Mouse (Mus musculus): Measurements from ENCODE around the gene Dhx34. TPM values are rescaled to one million over a fixed set of nuclear protein-coding genes. Genes with fewer than 3 reads are reported as not detected.

Gene Dhx34
- polyA plus RNA-seq, 1 experiment from 2014 or later = 16.8 TPM

- no peak overlapping the region for H3K4me2 ChIP-seq (replicated peaks)
- WGBS = 79% methylated on average over 2 of the region's 4 CpGs
- no peak overlapping the region for H3K27ac ChIP-seq
- no peaks in the 10 kb centered on the region for H3K4me1 ChIP-seq (replicated peaks)
- H3K27me3 ChIP-seq = no peaks in the 10 kb centered on the region
- H3K36me3 ChIP-seq = no peaks in the 10 kb centered on the region
- no peaks in the 10 kb centered on the region for H3K9me3 ChIP-seq
- H3K9ac ChIP-seq (replicated peaks) = no peak overlapping the region
- ATAC-seq = no peak
- no peak overlapping the region for H3K4me3 ChIP-seq (replicated peaks)
Observed at GRCm38 (mm10) chr7:16245958-16246357, 24.1 kb upstream of the Dhx34 start.

GRCm38 (mm10) chr7:16244067-16244466, 22.2 kb upstream of the Dhx34 start, which contains the start of gene C5ar2:
TSS of gene C5ar2 (minus strand) at chr7:16244154.
- H3K27ac ChIP-seq = no peak within 1 kb of the TSS
- no peaks in the 10 kb centered on the region for H3K9me3 ChIP-seq
- H3K27me3 ChIP-seq = no peaks in the 10 kb centered on the region
- H3K4me3 ChIP-seq (replicated peaks) = no peak within 1 kb of the TSS
- no peak for ATAC-seq
- no peaks in the 10 kb centered on the region for H3K36me3 ChIP-seq
- H3K4me2 ChIP-seq (replicated peaks) = no peak within 1 kb of the TSS
- no peaks in the 10 kb centered on the region for H3K4me1 ChIP-seq (replicated peaks)
- H3K9ac ChIP-seq (replicated peaks) = no peak within 1 kb of the TSS
- 87% methylated on average over 5 of the region's 5 CpGs for WGBS

- Histone ChIP-seq H3K27ac (no peak overlapping the region), H3K4me1 (replicated peaks) (no peaks in the 10 kb centered on the region), H3K4me2 (replicated peaks) (no peak overlapping the region), H3K9me3 (no peaks in the 10 kb centered on the region), H3K4me3 (replicated peaks) (no peak overlapping the region), H3K36me3 (no peaks in the 10 kb centered on the region), H3K27me3 (no peaks in the 10 kb centered on the region), H3K9ac (replicated peaks) (no peak overlapping the region)
- no peak for ATAC-seq
- WGBS = 85% methylated on average over 6 of the region's 6 CpGs
Observed at GRCm38 (mm10) chr7:16242198-16242597, 20.4 kb upstream of the Dhx34 start.

- WGBS = 68% methylated on average over 11 of the region's 11 CpGs
Observed at GRCm38 (mm10) chr7:16241787-16242186, 19.9 kb upstream of the Dhx34 start.

GRCm38 (mm10) chr7:16240978-16241303, 19.1 kb upstream of the Dhx34 start:
- Histone ChIP-seq H3K4me2 (replicated peaks) (no peak overlapping the region), H3K4me3 (replicated peaks) (no peak overlapping the region), H3K27me3 (no peaks in the 10 kb centered on the region), H3K27ac (no peak overlapping the region), H3K9ac (replicated peaks) (no peak overlapping the region), H3K4me1 (replicated peaks) (no peaks in the 10 kb centered on the region), H3K9me3 (no peaks in the 10 kb centered on the region), H3K36me3 (no peaks in the 10 kb centered on the region)
- WGBS = 93% methylated on average over 1 of the region's 1 CpGs
- ATAC-seq = no peak

More at GRCm38 (mm10) chr7:16241787-16242186, 19.9 kb upstream of the Dhx34 start:
- no peak overlapping the region for H3K27ac ChIP-seq
- H3K4me1 ChIP-seq (replicated peaks) = no peaks in the 10 kb centered on the region
- no peak overlapping the region for H3K9ac ChIP-seq (replicated peaks)
- no peak overlapping the region for H3K4me3 ChIP-seq (replicated peaks)
- H3K4me2 ChIP-seq (replicated peaks) = no peak overlapping the region
- no peaks in the 10 kb centered on the region for H3K9me3 ChIP-seq
- no peaks in the 10 kb centered on the region for H3K27me3 ChIP-seq
- H3K36me3 ChIP-seq = no peaks in the 10 kb centered on the region
- no peak for ATAC-seq

GRCm38 (mm10) chr7:16240281-16240977, 18.6 kb upstream of the Dhx34 start:
- H3K4me1 ChIP-seq (replicated peaks) = no peaks in the 10 kb centered on the region
- no peak overlapping the region for H3K27ac ChIP-seq
- H3K4me3 ChIP-seq (replicated peaks) = no peak overlapping the region
- no peaks in the 10 kb centered on the region for H3K27me3 ChIP-seq
- H3K4me2 ChIP-seq (replicated peaks) = no peak overlapping the region
- no peak overlapping the region for H3K9ac ChIP-seq (replicated peaks)
- H3K9me3 ChIP-seq = no peaks in the 10 kb centered on the region
- WGBS = 81% methylated on average over 7 of the region's 7 CpGs
- no peaks in the 10 kb centered on the region for H3K36me3 ChIP-seq
- no peak for ATAC-seq

- H3K27me3 ChIP-seq = no peaks in the 10 kb centered on the region
- no peak overlapping the region for H3K4me3 ChIP-seq (replicated peaks)
- no peaks in the 10 kb centered on the region for H3K9me3 ChIP-seq
- WGBS = 69% methylated on average over 9 of the region's 9 CpGs
- ATAC-seq = no peak
- no peak overlapping the region for H3K9ac ChIP-seq (replicated peaks)
- H3K27ac ChIP-seq = no peak overlapping the region
- no peaks in the 10 kb centered on the region for H3K36me3 ChIP-seq
- no peak overlapping the region for H3K4me2 ChIP-seq (replicated peaks)
- no peaks in the 10 kb centered on the region for H3K4me1 ChIP-seq (replicated peaks)
Observed at GRCm38 (mm10) chr7:16239554-16239997, 17.7 kb upstream of the Dhx34 start.

DNA sequence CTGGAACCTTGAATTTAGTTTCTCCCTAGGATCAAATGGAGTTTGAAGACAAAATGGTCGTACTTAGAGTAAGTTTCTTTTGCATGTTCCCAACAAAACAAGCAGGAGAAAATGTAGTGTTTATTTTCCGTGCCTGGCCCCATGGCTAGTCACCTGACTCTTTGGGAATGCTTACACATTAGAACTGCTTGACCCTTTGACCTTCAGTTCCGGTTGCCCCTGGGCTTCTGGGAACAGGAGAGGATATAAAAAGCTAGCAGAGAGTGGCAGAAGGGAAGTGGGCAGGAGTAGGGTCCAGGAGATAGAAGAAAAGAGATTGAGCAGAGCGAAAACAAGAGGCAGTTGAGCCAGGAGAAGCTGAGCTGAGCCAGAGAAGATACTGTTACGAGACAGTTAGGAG, 8.0 kb upstream of the Dhx34 start:
- 0 out of 2 replicates have a peak, but pooled peaks cover 2% of the 10 kb centered on the region for H3K27me3 ChIP-seq

GRCm38 (mm10) chr7:16213986-16214385, 7.9 kb downstream of the Dhx34 start:
- Histone ChIP-seq H3K27ac (no peak overlapping the region), H3K9ac (replicated peaks) (no peak overlapping the region; the same call in 1 of the 2 replicates), H3K9me3 (no peaks in the 10 kb centered on the region), H3K36me3 (peaks cover 99% of the 10 kb centered on the region), H3K27me3 (no peaks in the 10 kb centered on the region), H3K4me3 (replicated peaks) (no peak overlapping the region), H3K4me2 (replicated peaks) (no peak overlapping the region), H3K4me1 (replicated peaks) (0 out of 2 replicates have a peak, but pooled peaks cover 3% of the 10 kb centered on the region)
- whole genome bisulfite sequencing = 91% methylated on average over 9 of the region's 9 CpGs
- no peak for ATAC-seq

More for the DNA sequence above, 8.0 kb upstream of the Dhx34 start:
- no peaks in the 10 kb centered on the region for H3K36me3 ChIP-seq
- H3K9me3 ChIP-seq = peaks cover 4% of the 10 kb centered on the region; the same call in 1 of the 2 replicates
- ATAC-seq = no peak
- H3K4me2 ChIP-seq (replicated peaks) = no peak overlapping the region
- no peaks in the 10 kb centered on the region for H3K4me1 ChIP-seq (replicated peaks)
- WGBS = 64% methylated on average over 5 of the region's 5 CpGs
- no peak overlapping the region for H3K9ac ChIP-seq (replicated peaks)
- no peak overlapping the region for H3K27ac ChIP-seq
- H3K4me3 ChIP-seq (replicated peaks) = no peak overlapping the region

DNA sequence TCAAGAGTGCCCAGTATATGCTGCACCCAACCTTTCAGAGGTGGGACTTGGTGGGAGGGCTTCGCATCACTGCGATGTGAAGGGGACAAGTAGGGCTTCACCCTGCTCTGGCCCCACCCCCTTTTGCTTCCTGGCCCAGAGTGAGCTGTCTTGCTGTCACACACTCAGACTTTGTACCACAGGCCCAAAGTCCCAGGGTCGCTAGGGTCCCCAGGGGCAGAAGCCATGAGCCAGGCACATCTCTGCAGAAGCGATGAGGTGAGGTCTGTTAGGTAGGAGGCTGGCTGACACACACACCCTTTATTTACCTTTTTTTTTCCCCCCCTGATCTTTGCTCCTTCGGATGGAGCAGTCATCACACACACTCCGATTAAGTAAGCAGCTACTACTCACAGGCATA, 8.6 kb downstream of the Dhx34 start:
- H3K4me2 ChIP-seq (replicated peaks) = no peak overlapping the region
- H3K27me3 ChIP-seq = no peaks in the 10 kb centered on the region
- 0 out of 2 replicates have a peak, but pooled peaks cover 3% of the 10 kb centered on the region for H3K4me1 ChIP-seq (replicated peaks)
- WGBS = 94% methylated on average over 6 of the region's 6 CpGs
- peaks cover 100% of the 10 kb centered on the region for H3K36me3 ChIP-seq
- H3K27ac ChIP-seq = no peak overlapping the region
- H3K9ac ChIP-seq (replicated peaks) = no peak overlapping the region
- ATAC-seq = no peak
- H3K9me3 ChIP-seq = no peaks in the 10 kb centered on the region
- H3K4me3 ChIP-seq (replicated peaks) = no peak overlapping the region

- H3K27me3 ChIP-seq = no peaks in the 10 kb centered on the region
- no peak overlapping the region for H3K4me2 ChIP-seq (replicated peaks)
- no peak overlapping the region for H3K4me3 ChIP-seq (replicated peaks)
- H3K9me3 ChIP-seq = no peaks in the 10 kb centered on the region
- no peak for ATAC-seq
- no peak overlapping the region for H3K27ac ChIP-seq
- WGBS = 77% methylated on average over 12 of the region's 12 CpGs
- peaks cover 96% of the 10 kb centered on the region for H3K36me3 ChIP-seq
- no peak overlapping the region for H3K9ac ChIP-seq (replicated peaks)
- no peaks in the 10 kb centered on the region for H3K4me1 ChIP-seq (replicated peaks)
Observed at GRCm38 (mm10) chr7:16210862-16211365, 10.9 kb downstream of the Dhx34 start.

DNA sequence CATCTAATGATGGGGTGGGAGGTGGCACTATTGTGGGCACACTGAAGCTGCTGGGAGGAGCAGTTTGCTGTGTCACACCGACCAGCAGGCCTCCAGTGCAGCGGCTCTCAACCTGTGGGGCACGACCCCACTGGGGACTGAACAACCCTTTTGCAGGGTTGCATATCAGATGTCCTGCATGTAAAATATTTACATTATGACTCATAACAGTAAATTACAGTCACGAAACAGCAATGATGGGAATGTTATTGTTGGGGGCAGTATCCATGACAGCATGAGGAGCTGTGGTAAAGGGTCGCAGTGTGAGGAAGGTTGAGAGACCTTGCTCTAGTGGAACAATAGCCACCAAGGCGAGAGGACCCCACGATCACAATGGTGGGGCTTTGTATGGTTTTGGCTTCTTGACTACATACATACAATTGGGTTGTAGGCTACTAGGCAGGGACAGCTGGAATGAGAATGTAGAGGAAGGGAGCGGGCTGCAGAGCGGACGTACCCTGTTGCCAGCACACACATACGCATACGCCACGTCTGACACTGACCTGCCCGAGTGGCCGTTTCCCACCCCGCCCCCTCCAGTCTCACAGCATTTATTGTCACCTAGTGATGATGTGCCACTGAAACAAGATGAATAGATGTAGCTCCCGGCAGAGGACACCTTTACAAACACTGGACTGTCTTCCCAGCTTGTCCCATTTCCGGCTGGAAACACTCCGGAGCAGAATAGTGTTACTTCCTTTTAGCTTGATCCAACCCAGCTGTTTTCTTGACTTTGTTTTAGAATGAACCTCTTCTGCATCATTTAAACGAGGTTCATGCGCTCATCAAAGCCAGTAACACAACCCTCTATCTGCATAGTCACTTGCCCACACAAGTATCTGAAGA, 12.8 kb downstream of the Dhx34 start:
- no peak for ATAC-seq
- 93% methylated on average over 21 of the region's 21 CpGs for WGBS
- no peaks in the 10 kb centered on the region for H3K9me3 ChIP-seq
- no peaks in the 10 kb centered on the region for H3K4me1 ChIP-seq (replicated peaks)
- no peak overlapping the region for H3K27ac ChIP-seq
- no peak overlapping the region for H3K9ac ChIP-seq (replicated peaks)
- peaks cover 96% of the 10 kb centered on the region for H3K36me3 ChIP-seq
- no peak overlapping the region for H3K4me2 ChIP-seq (replicated peaks)
- H3K27me3 ChIP-seq = no peaks in the 10 kb centered on the region
- H3K4me3 ChIP-seq (replicated peaks) = no peak overlapping the region

Data from midbrain, embryonic 13.5 days (tissue).